Mouse (Mus musculus) mature B cell (primary cell): ENCODE measurements around the gene Ankrd17.

Experiments used
- in situ Hi-C: fragments of 300-500 bp; cut with MboI; formaldehyde crosslinking; loops from 2 replicates; pipeline ENCODE4 v1.14.3; 2019

Ankrd17 gene

GRCm38 (mm10) chr5:90222937-90223336 is 143.4 kb downstream of the Ankrd17 start:
- in situ Hi-C loops = loop anchor here (5.0 to 25.0 kb wide), 2 partner anchors 149 to 389 kb away; no protein-coding TSS in a partner anchor

GRCm38 (mm10) chr5:90217791-90218190 is 148.6 kb downstream of the Ankrd17 start:
- in situ Hi-C loops = loop anchor here (25.0 kb wide), 1 partner anchor 395 kb away; no protein-coding TSS in a partner anchor

- in situ Hi-C loops = loop anchor here (25.0 kb wide), 1 partner anchor 395 kb away; no protein-coding TSS in a partner anchor
Observed at GRCm38 (mm10) chr5:90217226-90217625, 149.2 kb downstream of the Ankrd17 start.

GRCm38 (mm10) chr5:90213356-90213755 is 153.0 kb downstream of the Ankrd17 start:
- in situ Hi-C loops = loop anchor here (25.0 kb wide), 1 partner anchor 399 kb away; no protein-coding TSS in a partner anchor

GRCm38 (mm10) chr5:90203168-90203567 is 163.2 kb downstream of the Ankrd17 start:
- in situ Hi-C loops = loop anchor here (25.0 kb wide), 1 partner anchor 409 kb away; no protein-coding TSS in a partner anchor

GRCm38 (mm10) chr5:90202447-90203117 is 163.8 kb downstream of the Ankrd17 start:
- in situ Hi-C loops = loop anchor here (25.0 kb wide), 1 partner anchor 410 kb away; no protein-coding TSS in a partner anchor

GRCm38 (mm10) chr5:90199922-90200632 is 166.3 kb downstream of the Ankrd17 start:
- in situ Hi-C loops = loop anchor here (25.0 kb wide), 1 partner anchor 412 kb away; no protein-coding TSS in a partner anchor

GRCm38 (mm10) chr5:90194831-90195230 is 171.5 kb downstream of the Ankrd17 start:
- in situ Hi-C loops = no loop called here

GRCm38 (mm10) chr5:90182782-90183181 is 183.6 kb downstream of the Ankrd17 start:
- in situ Hi-C loops = no loop called here

- in situ Hi-C loops = no loop called here
Observed at GRCm38 (mm10) chr5:90179094-90179493, 187.3 kb downstream of the Ankrd17 start.

GRCm38 (mm10) chr5:90178116-90178515 is 188.3 kb downstream of the Ankrd17 start:
- in situ Hi-C loops = no loop called here
